Mouse (Mus musculus) left cerebral cortex, adult 2 months (tissue): ENCODE measurements around the gene Arl6ip6. TPM values are rescaled to one million over a fixed set of nuclear protein-coding genes. Genes with fewer than 3 reads are reported as not detected.
A peak's percentile ranks its signal among the peaks of the same experiment; 100 is the strongest.

Experiments
- DNase-seq, 2 experiments: peaks; one replicate each; pipeline ENCODE4 v3.0.0; 2021 to 2022; ENCODE audit warnings: low spot score in 2 of 2, mixed read lengths in 1 of 2; ENCODE audit errors: extremely low spot score in 1 of 2
- H3K27ac ChIP-seq: fragments of 200-600 bp; 2 replicates; pipeline ENCODE4 v1.8.1; 2022
- H3K4me3 ChIP-seq: fragments of 200-600 bp; 2 replicates; pipeline ENCODE4 v1.8.1; 2022
- CTCF ChIP-seq: fragments of 200-600 bp; IDR thresholded peaks from 2 replicates; pipeline ENCODE4 v1.8.1; 2022; ENCODE audit warnings: antibody characterized with exemption, mild to moderate bottlenecking, moderate library complexity
- intact Hi-C: fragments of 180-260 bp; cut with DNase I; formaldehyde crosslinking; loops from one replicate; pipeline ENCODE4 v1.15.1; 2025
- long read RNA-seq, 2 experiments: library from polyadenylated mRNA; stranded (forward); transcript quantifications; one replicate each; pipeline ENCODE4 v2.0.0; 2021; ENCODE audit warnings: borderline mapping rate in 2 of 2
- total RNA-seq, 2 experiments: library from RNA; stranded (reverse); gene quantifications; 2 replicates each; pipeline ENCODE4 v1.2.3; 2021

Arl6ip6 gene
- total RNA-seq = 10 to 100 TPM; 11.7 to 12.3 TPM
- long read RNA-seq, experiment 1, transcript Arl6ip6-201 (4 exons, 2,548 nt) = major isoform, 9 of 12 reads
- long read RNA-seq, experiment 1, partial matches to known transcripts = 0 of 12 reads
- long read RNA-seq, experiment 1, other reads (novel, unspliced or antisense) = 2 of 12 reads
- long read RNA-seq, experiment 2, partial matches to known transcripts = 0 of 2 reads
- long read RNA-seq, experiment 2, other reads (novel, unspliced or antisense) = 1 of 2 reads

DNA sequence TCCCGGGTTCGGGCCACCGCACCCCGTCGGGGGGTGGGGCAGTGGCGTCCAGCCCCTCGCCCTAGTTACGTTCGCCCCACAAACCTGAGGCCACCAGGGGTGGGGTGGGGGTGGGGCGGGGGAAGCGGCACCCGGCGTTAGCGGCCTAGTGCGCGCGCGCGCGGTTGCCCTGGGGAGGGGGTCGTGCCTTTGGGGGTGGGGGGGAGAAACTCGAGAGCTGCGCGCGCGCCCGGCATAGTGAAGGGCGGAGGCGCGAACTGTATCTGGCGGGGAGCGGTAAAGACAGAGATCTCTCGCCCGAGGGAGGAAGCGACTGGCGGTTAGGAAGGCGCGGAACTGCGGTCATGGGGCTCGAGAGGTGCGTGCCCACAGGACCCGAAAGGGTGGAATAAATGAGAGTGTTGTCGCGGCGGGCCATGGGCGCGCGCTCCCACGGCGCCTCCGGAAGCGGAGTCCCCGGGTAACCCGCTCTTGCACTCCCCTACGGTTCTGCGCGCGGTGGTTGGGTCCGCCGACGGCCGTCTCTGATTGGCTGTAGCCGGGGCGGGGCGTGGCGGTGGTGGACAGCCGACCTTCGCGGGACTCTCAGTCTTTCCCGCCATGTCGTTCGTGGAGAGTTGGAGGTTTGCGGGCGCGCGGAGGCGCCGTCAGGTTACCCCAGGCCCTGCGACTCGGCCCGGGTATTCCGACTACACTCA, at the start of gene Arl6ip6:
Gene Arl6ip6, plus strand, starts transcription at position 204 of the 698 bp plus-strand sequence.
- DNase-seq = peak; percentile 97 to 99
- TF ChIP-seq CTCF = no peak
- Histone ChIP-seq H3K4me3 (peak within 1 kb of the TSS; percentile 78), H3K27ac (peak within 1 kb of the TSS; percentile 98)
- intact Hi-C loops = loop anchor here (5.0 to 10.0 kb wide), 2 partner anchors 434 to 1243 kb away; partner anchors contain the start of gene Galnt13

DNA sequence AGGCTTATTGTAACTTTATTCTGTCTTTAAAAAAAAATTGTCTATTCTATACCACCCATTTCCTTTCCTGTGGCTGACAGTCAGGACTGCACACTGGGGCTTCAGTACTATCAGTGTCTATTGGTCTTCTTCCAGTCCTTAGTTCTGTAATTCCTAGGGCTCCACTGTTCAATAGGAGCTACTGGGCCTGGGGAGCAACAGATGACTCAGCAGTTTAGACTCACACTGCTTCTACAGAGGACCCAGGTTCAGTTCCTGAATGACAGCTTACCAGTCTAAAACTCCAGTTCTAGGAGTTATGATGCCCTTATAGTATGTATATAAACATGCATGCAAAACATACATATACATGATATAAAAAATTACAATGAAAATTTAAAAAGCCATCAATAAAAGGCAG, 44.7 kb upstream of the Arl6ip6 start:
- TF ChIP-seq CTCF = no peak
- intact Hi-C loops = no loop called here
- Histone ChIP-seq H3K4me3 (no peak overlapping the region), H3K27ac (no peak overlapping the region)
- no peak for DNase-seq

- no peak for TF ChIP-seq CTCF
- intact Hi-C loops = no loop called here
Measured at GRCm38 (mm10) chr2:53173966-53174365, 17.6 kb upstream of the Arl6ip6 start.

GRCm38 (mm10) chr2:53178966-53179365, 12.6 kb upstream of the Arl6ip6 start:
- DNase-seq = no peak
- H3K27ac ChIP-seq = no peak overlapping the region
- H3K4me3 ChIP-seq = no peak overlapping the region
- no peak for TF ChIP-seq CTCF
- intact Hi-C loops = no loop called here

More at GRCm38 (mm10) chr2:53173966-53174365, 17.6 kb upstream of the Arl6ip6 start:
- DNase-seq = no peak
- H3K27ac ChIP-seq = no peak overlapping the region
- no peak overlapping the region for H3K4me3 ChIP-seq

DNA sequence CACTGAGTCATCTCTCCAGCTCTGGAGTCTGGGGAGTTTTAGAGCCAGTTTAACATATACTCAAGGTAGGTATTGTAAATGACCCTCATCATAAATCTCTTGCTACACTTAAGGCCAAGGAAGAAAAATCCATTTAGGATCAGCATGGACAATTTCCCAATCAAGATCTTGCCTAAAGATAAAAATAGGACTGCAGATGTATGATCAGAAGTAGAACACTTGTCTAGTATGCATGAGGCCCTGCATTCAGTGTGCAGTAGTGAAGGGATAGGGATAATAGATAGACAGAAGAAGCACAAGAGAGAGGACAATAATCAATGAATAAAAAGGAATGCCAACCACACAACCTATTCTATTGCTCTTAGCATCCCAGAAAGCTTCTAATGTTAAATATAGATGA, 11.7 kb upstream of the Arl6ip6 start:
- Histone ChIP-seq H3K4me3 (no peak overlapping the region), H3K27ac (no peak overlapping the region)
- intact Hi-C loops = no loop called here
- no peak for DNase-seq
- no peak for TF ChIP-seq CTCF

GRCm38 (mm10) chr2:53189811-53190210, 1.7 kb upstream of the Arl6ip6 start:
- H3K4me3 ChIP-seq = peak overlapping the region; percentile 78
- intact Hi-C loops = loop anchor here (5.0 to 10.0 kb wide), 2 partner anchors 433 to 1245 kb away; partner anchors contain the start of gene Galnt13

DNA sequence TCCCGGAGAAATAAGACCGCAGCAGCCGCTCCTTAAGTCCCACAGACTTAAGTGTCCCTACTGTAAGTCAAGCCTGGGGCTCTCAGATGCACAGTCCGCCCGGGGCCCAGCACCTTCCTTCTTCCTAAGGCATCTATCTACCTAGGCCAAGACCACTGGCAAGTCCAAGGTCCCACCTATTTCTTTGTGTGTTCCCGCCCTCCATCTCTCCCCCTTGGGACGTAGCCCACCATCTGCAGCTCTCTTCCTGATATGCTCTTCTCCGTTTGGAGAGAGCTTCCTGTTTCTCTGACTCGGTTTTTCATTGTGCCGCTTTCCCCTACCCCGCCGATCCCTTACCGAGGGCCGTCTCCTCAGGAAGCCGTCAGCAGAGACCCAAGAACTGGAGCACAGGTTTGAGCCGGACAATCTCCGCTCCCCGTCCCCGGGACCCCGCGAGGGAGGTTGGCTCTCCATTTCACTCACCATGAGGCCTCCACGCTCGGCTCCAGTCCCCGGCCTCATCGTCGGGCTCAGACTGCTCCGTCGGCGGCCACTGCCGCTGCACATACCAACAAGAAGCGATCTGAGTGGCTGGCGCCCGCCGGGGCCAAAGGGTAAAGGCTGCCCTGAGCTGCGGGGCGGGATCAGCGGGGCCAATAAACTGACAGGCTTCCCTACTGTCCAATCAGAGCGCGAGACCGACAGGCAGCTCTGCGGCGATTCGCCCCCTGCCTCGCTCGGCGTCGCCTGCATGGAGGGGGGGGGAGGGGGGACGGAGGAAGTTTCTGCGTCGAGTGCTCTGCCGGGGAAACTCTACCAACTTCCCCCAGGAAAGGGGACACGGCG, 628 bp upstream of the Arl6ip6 start, which contains the start of gene Prpf40a:
Gene Prpf40a, minus strand, starts transcription at position 601 of the 828 bp plus-strand sequence.
- Histone ChIP-seq H3K27ac (peak within 1 kb of the TSS; percentile 98), H3K4me3 (peak within 1 kb of the TSS; percentile 78)
- TF ChIP-seq CTCF = no peak
- peak; percentile 100 for DNase-seq
- intact Hi-C loops = loop anchor here (5.0 to 10.0 kb wide), 2 partner anchors 434 to 1244 kb away; partner anchors contain the start of gene Galnt13

More at GRCm38 (mm10) chr2:53189811-53190210, 1.7 kb upstream of the Arl6ip6 start:
- TF ChIP-seq CTCF = no peak; the same call in 1 of the 2 replicates
- no peak for DNase-seq
- H3K27ac ChIP-seq = no peak overlapping the region

- intact Hi-C loops = loop anchor here (5.0 to 10.0 kb wide), 2 partner anchors 435 to 1242 kb away; partner anchors contain the start of gene Galnt13
- DNase-seq = no peak
- H3K27ac ChIP-seq = peak overlapping the region; percentile 98
- H3K4me3 ChIP-seq = peak overlapping the region; percentile 78
- no peak for TF ChIP-seq CTCF
Measured at GRCm38 (mm10) chr2:53192386-53192785, 860 bp downstream of the Arl6ip6 start.

DNA sequence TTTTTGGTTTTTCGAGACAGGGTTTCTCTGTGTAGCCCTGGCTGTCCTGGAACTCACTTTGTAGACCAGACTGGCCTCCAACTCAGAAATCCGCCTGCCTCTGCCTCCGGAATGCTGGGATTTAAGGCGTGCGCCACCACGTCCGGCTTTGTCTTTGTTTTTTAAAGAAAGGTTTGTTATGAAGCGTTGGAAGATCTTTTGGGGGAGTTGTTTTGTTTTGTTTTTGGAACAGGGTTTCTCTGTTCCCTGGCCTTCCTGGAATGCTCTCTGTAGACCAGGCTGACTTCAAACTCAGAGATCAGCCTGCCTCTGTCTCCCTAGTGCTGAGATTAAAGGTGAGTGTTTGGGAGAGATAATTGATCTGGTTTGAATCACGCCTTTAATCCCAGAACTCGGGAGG, 4.9 kb downstream of the Arl6ip6 start:
- intact Hi-C loops = loop anchor here (10.0 kb wide), 1 partner anchor 1238 kb away; the partner anchor contains the start of gene Galnt13
- H3K4me3 ChIP-seq = no peak overlapping the region
- TF ChIP-seq CTCF = no peak
- H3K27ac ChIP-seq = no peak overlapping the region
- no peak for DNase-seq

DNA sequence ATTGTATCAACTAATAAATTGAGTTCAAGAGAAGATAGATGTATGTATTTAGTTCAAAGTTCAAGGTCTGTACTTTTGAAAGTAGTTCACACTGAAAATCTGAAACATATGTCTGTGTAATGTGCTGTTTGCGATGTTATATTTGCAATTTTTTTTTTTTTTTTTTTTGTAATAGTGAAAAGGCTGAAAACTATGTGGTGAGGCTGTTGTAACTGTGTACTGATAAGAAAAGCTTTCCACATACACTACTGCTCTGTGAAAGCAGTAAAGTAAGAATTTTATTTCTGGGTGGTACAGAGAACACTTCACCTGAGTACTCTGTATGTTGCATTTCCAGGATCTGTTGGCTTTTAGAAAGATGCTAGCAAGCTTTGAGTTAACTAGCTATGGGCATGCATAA, 7.7 kb downstream of the Arl6ip6 start:
- DNase-seq = no peak
- TF ChIP-seq CTCF = no peak
- Histone ChIP-seq H3K4me3 (no peak overlapping the region), H3K27ac (no peak overlapping the region)
- intact Hi-C loops = loop anchor here (10.0 kb wide), 1 partner anchor 1236 kb away; the partner anchor contains the start of gene Galnt13

DNA sequence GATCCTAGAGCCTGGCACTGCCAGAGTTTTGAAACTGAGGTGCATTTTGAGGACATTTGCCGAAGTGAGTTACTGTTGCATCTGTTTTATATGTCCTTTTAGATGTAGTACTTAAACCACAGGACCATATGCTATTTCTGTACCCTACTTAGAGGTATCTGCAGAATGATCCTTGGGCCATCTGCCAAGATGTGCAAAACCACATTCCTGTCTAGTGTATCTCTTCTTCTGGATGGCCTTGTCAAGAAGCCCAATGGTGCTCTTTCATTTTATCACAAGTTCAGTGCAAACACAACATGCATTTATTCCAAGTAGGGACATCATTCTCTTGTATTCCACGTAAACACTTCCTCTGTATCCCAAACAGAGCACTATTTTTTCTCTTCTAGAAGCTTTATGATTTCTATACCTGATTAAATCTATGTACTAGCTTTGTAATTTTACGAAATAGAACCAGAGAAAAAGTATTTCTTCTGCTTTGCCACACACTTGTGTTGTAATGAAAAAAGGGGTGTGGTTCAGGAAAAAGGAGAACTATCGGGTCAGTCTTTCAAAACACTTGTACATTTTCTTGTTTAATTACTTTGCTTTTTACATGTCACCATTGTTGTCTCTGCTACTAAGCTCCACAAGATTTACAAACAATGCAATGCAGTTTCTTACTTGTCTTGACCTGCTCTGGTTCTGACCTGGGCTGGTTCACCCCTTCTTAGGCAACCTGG, 8.8 kb downstream of the Arl6ip6 start:
- intact Hi-C loops = loop anchor here (5.0 kb wide), 3 partner anchors 902 to 1837 kb away; no protein-coding TSS in a partner anchor
- TF ChIP-seq CTCF = no peak

More for the DNA sequence above, 8.8 kb downstream of the Arl6ip6 start:
- DNase-seq = no peak
- H3K27ac ChIP-seq = no peak overlapping the region
- no peak overlapping the region for H3K4me3 ChIP-seq
